8 mouse cellular contexts compared by ENCODE assay signal in genomic region chr13:17993515-17993847, GRCm38 (mm10). TPM values are rescaled to one million over a fixed set of nuclear protein-coding genes. Genes with fewer than 3 reads are reported as not detected.
DNase-seq lines count a peak whose midpoint lies in the region; ATAC-seq and TF ChIP-seq lines count a peak whose summit lies in the region.

No protein-coding gene starts in this region.

- no peak for DNase-seq in kidney, adult 2 months
- no peak for DNase-seq in kidney, adult 9 months
- DNase-seq in hindbrain, embryonic 14.5 days (ENCODE audit: low spot score) = no peak
- no peak for DNase-seq in midbrain, embryonic 14.5 days
- no peak for DNase-seq in retina, embryonic 14.5 days (ENCODE audit: low spot score)
- no peak for DNase-seq in gastrocnemius, adult 18-20 months (ENCODE audit: low spot score)

- ATAC-seq in hindbrain, embryonic 14.5 days (ENCODE audit: low FRiP score) = no peak
- peak; percentile 25; the same call in 1 of the 2 replicates for ATAC-seq in midbrain, embryonic 14.5 days (ENCODE audit: low FRiP score, low TSS enrichment)
- no peak for ATAC-seq in activated CD4-positive, CD25-positive, alpha-beta regulatory T cell, adult 4 months

- no peaks in the 10 kb centered on the region for H3K27me3 ChIP-seq in kidney, adult 2 months (replicated peaks; ENCODE audit: control insufficient read depth, insufficient read depth, low read length)
- H3K27me3 ChIP-seq in hindbrain, embryonic 14.5 days (ENCODE audit: control insufficient read depth, insufficient read depth, low read length) = no peaks in the 10 kb centered on the region
- no peaks in the 10 kb centered on the region for H3K27me3 ChIP-seq in midbrain, embryonic 14.5 days (ENCODE audit: control insufficient read depth, insufficient read depth, low read length)

- WGBS in kidney, adult 2 months = 32% methylated on average over 7 of the region's 7 CpGs
- WGBS in hindbrain, embryonic 14.5 days = 40% methylated on average over 7 of the region's 7 CpGs
- 42% methylated on average over 7 of the region's 7 CpGs for WGBS in midbrain, embryonic 14.5 days

- H3K9me3 ChIP-seq in hindbrain, embryonic 14.5 days (ENCODE audit: control insufficient read depth, low read length) = no peaks in the 10 kb centered on the region
- no peaks in the 10 kb centered on the region for H3K9me3 ChIP-seq in midbrain, embryonic 14.5 days (ENCODE audit: control insufficient read depth, low read length)

- no peak for TF ChIP-seq POLR2A in kidney, adult 2 months (IDR thresholded peaks at IDR 0.05; ENCODE audit: low read depth, low read length)
- TF ChIP-seq POLR2A in bone marrow macrophage, adult 2 months (IDR thresholded peaks at IDR 0.05; ENCODE audit: borderline replicate concordance, low read depth, low read length) = no peak

- peak overlapping the region; percentile 76 for H3K4me2 ChIP-seq in hindbrain, embryonic 14.5 days (replicated peaks)
- peak overlapping the region; percentile 90 for H3K4me2 ChIP-seq in midbrain, embryonic 14.5 days (ENCODE audit: low read length)

- no peaks in the 10 kb centered on the region for H3K4me1 ChIP-seq in kidney, adult 2 months (ENCODE audit: control insufficient read depth, insufficient read depth, low read length)
- peaks cover 4% of the 10 kb centered on the region; the same call in 1 of the 2 replicates for H3K4me1 ChIP-seq in bone marrow macrophage, adult 2 months (ENCODE audit: control insufficient read depth, insufficient read depth, low read length)
- 0 out of 2 replicates have a peak, but pooled peaks cover 9% of the 10 kb centered on the region for H3K4me1 ChIP-seq in hindbrain, embryonic 14.5 days (replicated peaks; ENCODE audit: control insufficient read depth, insufficient read depth, low read length)
- peaks cover 9% of the 10 kb centered on the region for H3K4me1 ChIP-seq in midbrain, embryonic 14.5 days (ENCODE audit: control insufficient read depth, insufficient read depth, low read length)

- peak overlapping the region; percentile 72 for H3K4me3 ChIP-seq in kidney, adult 2 months (ENCODE audit: insufficient read depth, low read depth, low read length)
- H3K4me3 ChIP-seq in bone marrow macrophage, adult 2 months (ENCODE audit: insufficient read depth, low read length) = peak overlapping the region; percentile 68
- peak overlapping the region; percentile 84 for H3K4me3 ChIP-seq in hindbrain, embryonic 14.5 days (replicated peaks; ENCODE audit: low read length)
- peak overlapping the region; percentile 85 for H3K4me3 ChIP-seq in midbrain, embryonic 14.5 days (replicated peaks; ENCODE audit: low read depth, low read length)

- 0 out of 2 replicates have a peak overlapping the region, but pooled peaks have one; percentile 7 for H3K27ac ChIP-seq in kidney, adult 2 months (ENCODE audit: insufficient read depth, low read depth, low read length)
- H3K27ac ChIP-seq in bone marrow macrophage, adult 2 months (ENCODE audit: insufficient read depth, low read depth, low read length) = peak overlapping the region; percentile 23; the same call in 1 of the 2 replicates
- H3K27ac ChIP-seq in hindbrain, embryonic 14.5 days = peak overlapping the region; percentile 0; the same call in 1 of the 2 replicates
- H3K27ac ChIP-seq in midbrain, embryonic 14.5 days (replicated peaks; ENCODE audit: low read depth, low read length) = 0 out of 2 replicates have a peak overlapping the region, but pooled peaks have one; percentile 72

- peak overlapping the region; percentile 80 for H3K9ac ChIP-seq in hindbrain, embryonic 14.5 days
- peak overlapping the region; percentile 83 for H3K9ac ChIP-seq in midbrain, embryonic 14.5 days (replicated peaks; ENCODE audit: low read length)

- TF ChIP-seq CTCF in kidney, adult 2 months (conservative IDR thresholded peaks at IDR 0.05; ENCODE audit: insufficient read depth, insufficient read length, low read depth, low read length) = no peak
- no peak for TF ChIP-seq CTCF in bone marrow macrophage, adult 2 months (IDR thresholded peaks at IDR 0.05; ENCODE audit: low read depth, low read length)

- no peaks in the 10 kb centered on the region for H3K36me3 ChIP-seq in kidney, adult 2 months (ENCODE audit: control insufficient read depth, insufficient read depth, low read length)
- peaks cover 10% of the 10 kb centered on the region; the same call in 1 of the 2 replicates for H3K36me3 ChIP-seq in hindbrain, embryonic 14.5 days (replicated peaks; ENCODE audit: control insufficient read depth, insufficient read depth)
- no peaks in the 10 kb centered on the region for H3K36me3 ChIP-seq in midbrain, embryonic 14.5 days (ENCODE audit: control insufficient read depth, insufficient read depth, low read length)

RNA-seq across cellular contexts. Expression of gene Yae1d1, which starts 0.3 kb away (rescaled TPM):
- 9.1 and 16.1 TPM in 2 replicates for polyA plus RNA-seq in kidney, adult 2 months (2012; rRNA removed)
- polyA plus RNA-seq in bone marrow macrophage, adult 2 months (2012; ENCODE audit: insufficient read depth, insufficient read length, missing spikeins) = 15.7 and 18.3 TPM in 2 replicates
- polyA plus RNA-seq in hindbrain, embryonic 14.5 days (2014; fragmentation: Nextera tagmentation; extraction: Ambion mirVana) = 73.1 and 82.9 TPM in 2 replicates
- 88.3 and 91.3 TPM in 2 replicates for polyA plus RNA-seq in midbrain, embryonic 14.5 days (2014; fragmentation: Nextera tagmentation; extraction: Ambion mirVana)
- polyA plus RNA-seq in activated CD4-positive, CD25-positive, alpha-beta regulatory T cell, adult 4 months (2017; shearing (Covaris generic)) = 10 to 100 TPM; 13.1 to 17.5 TPM
- total RNA-seq in gastrocnemius, adult 18-20 months (2021) = 10 to 100 TPM; 12.7 to 13.9 TPM

RNA-seq across cellular contexts. Expression of gene Rala, which starts 49.4 kb away (rescaled TPM):
- polyA plus RNA-seq in kidney, adult 2 months (2012; rRNA removed) = 16.6 and 21.8 TPM in 2 replicates
- polyA plus RNA-seq in bone marrow macrophage, adult 2 months (2012; ENCODE audit: insufficient read depth, insufficient read length, missing spikeins) = 64.5 and 72.6 TPM in 2 replicates
- 197 and 209 TPM in 2 replicates for polyA plus RNA-seq in hindbrain, embryonic 14.5 days (2014; fragmentation: Nextera tagmentation; extraction: Ambion mirVana)
- 189 and 220 TPM in 2 replicates for polyA plus RNA-seq in midbrain, embryonic 14.5 days (2014; fragmentation: Nextera tagmentation; extraction: Ambion mirVana)
- polyA plus RNA-seq in activated CD4-positive, CD25-positive, alpha-beta regulatory T cell, adult 4 months (2017; shearing (Covaris generic)) = 1 to 10 TPM; 3.7 to 5.1 TPM
- 10 to 100 TPM; 24.0 to 31.6 TPM for total RNA-seq in gastrocnemius, adult 18-20 months (2021)

Comparison
In these comparisons a context has a peak if more than half of its experiments do, and no peak if none do; other contexts are left out.
1. H3K27ac ChIP-seq: peak in every context shown above with its lines; median percentile 72 in midbrain, embryonic 14.5 days; 23 in bone marrow macrophage, adult 2 months; 7 in kidney, adult 2 months; 0 in hindbrain, embryonic 14.5 days.